Mouse (Mus musculus): ENCODE measurements around the gene Bean1.
A peak's percentile ranks its signal among the peaks of the same experiment; 100 is the strongest.

Gene Bean1

DNA sequence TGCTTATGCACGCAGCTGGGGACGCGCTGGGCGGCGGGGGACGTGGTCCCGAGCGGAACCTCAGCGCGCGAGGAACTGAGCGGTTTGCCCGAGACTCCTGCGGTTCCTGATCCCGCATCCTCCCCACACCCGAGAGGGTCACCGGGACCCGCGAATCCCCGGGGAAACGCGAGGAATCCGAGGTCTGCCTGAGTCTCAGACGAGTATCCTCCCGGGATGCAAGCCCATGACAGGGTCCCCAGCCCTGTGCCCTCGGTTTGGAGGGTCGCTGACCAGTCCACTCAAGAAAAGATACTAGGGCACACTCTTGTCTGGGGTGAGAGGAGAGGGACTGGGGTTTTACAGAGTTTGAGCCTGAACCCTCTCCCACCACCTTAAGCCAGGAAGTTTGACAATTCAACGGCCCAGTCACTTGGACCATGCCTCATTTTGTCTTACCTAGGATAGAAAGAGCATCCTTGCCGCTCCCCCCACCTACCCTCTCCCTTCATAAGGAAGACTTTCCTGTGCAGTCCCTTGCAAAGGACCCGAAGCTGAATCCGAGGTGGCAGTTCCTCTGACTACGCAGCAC lies 893 bp downstream of the Bean1 start:
- no peak for DNase-seq (ENCODE audit: low spot score)

DNA sequence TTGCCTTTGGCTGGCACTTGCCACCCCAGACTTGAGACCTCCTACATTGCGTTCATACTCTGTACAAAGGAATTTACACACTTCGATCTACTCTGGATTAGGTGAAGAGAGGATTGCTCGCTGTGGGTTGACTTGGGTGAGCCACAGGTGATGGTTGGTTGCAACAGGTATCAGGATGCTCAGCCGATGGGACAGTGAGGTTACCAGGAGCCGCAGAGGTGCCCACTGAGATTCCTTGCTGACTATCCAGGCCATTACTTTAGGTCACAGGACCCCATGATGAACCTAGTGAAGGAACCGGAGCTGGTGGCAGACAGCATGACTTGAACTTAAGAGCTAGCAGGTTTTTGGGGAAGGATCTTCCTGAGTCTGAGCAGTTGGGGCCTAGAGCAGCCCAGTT lies 2.2 kb downstream of the Bean1 start:
- no peak for DNase-seq (ENCODE audit: low spot score)

DNA sequence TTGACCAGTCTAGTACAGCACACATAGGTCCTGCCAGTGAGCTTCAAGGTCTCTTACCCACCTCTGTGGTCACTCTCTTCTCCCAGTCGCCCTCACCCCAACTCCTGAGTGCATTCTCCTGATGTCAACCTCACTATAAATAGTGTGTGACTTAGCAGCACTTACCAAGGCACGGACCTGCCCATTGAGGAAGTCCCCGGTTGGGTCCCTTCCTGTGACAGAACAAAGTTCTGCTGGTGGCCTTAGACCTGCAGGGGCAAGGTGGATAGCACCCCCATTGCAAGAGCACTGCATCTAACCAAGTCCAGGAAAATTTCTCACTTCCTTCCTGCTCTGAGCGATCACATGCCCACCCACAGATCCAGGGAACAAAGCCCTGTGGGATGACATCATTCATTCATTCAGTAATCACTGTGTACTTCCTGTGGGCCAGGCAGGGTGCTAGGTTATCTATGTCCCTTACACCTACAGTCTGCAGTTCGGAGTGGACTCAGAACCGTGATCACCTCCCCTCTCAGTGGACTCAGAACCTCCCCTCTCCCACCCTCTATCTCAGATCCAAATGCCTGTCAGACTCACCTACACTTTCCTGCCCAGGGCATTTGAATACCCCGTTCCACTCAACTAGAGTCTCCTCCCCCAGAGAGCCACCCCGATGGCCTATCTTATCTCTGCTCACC lies 5.7 kb downstream of the Bean1 start:
- DNase-seq (ENCODE audit: low spot score), result no peak

DNA sequence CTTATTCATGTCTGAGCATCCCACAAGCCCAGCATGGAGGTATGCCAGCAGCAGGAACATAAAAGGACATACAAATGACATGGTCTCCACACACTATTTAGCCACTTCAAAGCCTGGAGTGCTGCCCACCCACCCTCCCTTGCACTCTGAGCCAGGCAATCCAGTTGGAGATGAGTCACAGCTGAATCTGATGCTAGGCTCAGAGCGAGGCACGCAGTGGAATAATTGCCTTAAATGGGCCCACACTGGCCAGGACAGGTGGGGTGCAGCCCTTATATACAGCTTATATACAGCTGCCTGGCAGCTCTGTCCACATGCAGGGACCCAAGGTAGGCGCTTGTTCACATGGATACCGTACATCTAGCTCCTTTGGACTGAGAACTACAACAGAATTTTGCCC lies 6.8 kb downstream of the Bean1 start:
- DNase-seq (ENCODE audit: low spot score), result no peak

DNA sequence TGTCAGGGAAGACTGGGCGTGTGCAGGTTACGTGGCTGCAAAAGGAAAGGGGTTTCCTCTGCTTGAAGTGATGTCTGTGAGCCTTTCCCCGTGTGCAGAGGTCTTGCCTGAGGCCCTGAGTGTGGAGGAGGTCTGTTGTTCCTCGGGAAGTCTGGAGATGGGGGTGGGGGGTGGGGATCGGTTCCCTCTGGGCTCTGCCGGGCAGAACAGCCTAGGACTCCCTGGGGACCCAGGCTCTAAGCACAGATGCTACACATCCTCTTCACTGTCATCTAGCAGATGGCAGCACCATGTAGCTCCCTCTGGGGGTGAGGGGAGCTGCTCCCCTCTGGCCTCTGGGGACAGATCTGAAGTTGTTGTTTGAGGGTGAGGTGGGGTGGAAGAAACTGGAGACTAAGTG lies 14.7 kb downstream of the Bean1 start:
- DNase-seq (ENCODE audit: low spot score), result no peak

DNA sequence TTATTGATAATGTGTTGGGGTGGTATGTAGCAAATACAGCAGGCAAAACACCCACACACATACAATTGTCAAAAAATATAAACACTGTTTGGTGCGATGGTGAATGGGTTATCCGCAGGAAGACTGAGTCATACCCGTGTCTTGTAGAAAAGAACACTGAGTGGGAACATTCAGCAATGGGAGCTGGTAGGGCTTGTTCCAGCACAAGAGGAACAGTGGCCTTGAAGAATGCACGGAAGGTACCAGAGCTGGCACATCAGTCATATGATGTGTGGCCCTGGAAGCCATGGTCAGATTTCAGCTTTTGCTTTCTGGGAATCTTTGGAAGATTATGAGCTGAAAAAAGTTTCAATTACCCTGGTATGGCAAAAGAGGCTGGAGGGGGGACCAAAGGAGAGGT lies 16.6 kb downstream of the Bean1 start:
- DNase-seq (ENCODE audit: low spot score), result no peak

DNA sequence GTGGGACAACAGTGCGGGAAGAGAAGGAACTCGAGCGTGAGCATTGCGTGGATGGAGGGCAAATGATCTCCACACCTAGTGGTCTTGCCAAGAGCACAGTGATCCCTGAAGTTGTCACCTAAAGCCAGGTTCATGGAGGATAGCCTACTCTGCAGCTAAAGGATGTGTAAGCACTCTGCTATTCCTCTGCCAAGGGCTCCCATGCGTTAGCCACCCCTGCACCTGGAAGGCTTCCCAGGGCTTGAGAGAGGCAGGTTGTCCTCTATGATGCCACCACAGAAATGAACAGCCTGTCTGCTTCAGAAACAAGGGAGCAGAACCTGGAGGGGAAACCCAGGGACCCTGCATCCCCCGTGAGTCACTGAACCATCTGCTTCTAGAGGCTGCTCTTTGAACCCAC lies 17.4 kb downstream of the Bean1 start:
- DNase-seq (ENCODE audit: low spot score), result no peak

DNA sequence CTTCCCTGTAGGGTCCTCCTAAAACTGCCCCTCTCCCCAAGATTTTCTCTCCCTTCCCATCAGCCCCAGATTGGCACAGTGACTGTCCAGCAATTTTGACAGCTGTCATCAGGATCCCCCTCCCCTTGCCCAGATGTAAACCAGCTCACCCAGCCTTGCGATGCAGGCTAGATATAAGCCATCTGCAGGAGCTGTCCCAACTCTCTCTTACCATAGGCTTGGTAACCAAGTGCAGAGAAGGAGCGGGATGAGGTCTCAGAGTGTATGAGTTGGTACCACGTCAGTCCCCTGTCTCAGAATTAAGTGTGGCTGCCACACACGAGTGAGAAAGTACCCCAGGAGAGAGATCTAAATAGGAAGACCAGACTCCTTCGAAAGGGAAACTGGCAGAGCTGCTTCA lies 18.2 kb downstream of the Bean1 start:
- DNase-seq (ENCODE audit: low spot score), result no peak

DNA sequence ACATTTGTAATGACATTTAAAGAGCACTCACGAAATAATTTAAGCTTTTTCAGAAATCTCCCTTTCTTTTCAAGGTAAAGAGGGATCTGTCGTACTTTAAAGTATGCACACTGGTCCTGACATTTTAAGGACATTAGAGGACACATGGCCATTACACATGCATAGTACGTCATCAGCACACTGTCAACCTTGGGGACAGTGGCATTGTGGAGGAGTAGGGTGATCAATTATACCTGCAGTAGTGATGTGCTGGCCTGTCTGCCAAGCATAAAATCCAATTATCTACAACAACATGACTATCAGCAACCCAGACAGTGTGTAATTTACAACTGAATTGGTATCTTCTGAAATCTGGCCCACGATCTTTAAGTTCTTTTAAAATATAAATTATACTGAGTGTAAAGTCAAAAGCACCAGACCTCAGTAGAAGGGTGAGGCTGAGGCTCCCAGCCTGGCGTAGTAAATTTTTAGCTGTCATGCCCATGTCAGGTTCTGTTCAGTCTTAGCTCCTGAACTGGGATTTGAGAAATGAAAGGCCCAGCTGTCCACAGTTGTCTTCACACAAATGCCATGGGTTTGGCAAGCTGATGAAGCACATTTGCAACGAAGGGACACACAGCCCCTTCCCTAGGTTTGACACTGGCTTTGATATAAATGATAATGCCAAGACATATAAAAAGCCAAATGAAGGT lies 20.7 kb downstream of the Bean1 start:
- DNase-seq (ENCODE audit: low spot score), result no peak

DNA sequence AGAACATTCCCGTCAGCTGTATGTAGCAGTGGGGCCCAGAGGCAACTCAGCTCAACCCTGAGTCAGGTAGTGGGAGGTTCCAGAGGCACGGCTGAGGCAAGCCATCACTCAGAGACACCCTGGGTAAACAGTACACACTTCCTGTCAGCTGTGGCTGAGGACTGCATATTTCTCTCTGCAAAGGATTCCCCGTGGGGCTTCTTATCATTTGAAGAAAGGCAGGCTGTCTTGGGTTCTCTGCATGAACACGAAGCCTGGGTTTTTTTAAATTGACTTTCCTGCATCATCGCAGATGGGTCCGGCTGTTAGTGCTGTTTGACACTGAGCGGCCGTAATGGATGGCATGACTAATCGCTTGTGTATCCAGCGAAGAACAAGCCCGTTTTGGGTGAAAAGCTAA lies 21.3 kb downstream of the Bean1 start:
- peak; percentile 30 for DNase-seq (ENCODE audit: low spot score)

DNA sequence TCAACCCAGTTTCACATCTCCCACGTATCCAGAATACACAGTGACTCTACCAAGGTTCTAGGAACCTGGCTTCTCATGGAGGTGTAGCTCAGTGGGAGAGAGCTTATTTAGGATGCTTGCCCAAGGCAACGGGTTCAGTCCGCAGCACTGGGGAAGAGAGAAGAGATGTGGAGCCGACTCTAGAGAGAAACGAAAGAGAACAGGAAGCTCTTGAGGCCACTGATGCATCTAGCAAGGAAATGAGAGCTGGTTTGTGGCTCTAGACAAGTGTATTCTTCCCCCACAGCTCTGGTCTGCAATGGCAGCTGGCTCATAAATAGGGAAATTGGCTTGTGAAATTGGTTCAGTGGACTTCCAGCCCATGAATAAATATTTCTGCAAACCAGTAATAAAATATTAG lies 29.6 kb downstream of the Bean1 start:
- DNase-seq (ENCODE audit: low spot score), result no peak

DNA sequence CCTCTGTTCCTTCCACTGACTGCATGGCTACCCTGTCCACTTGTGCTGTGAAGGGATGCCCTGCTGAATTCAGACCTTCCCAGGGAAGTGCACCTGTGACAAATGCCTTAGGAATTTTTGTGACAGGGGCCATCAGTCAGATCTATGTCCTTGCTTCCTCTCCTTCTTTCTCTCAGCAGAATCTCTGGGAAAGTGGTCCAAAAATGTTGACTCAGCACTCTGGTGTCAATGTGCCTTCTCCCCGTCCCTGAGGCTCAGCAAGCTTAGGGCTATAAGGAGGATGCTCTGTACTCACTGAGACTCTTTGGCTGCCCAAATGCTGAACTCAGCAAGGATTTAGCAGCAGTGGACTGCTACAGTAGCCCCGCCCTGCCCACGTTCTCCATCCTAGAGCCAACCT lies 31.4 kb downstream of the Bean1 start:
- DNase-seq (ENCODE audit: low spot score), result no peak

DNA sequence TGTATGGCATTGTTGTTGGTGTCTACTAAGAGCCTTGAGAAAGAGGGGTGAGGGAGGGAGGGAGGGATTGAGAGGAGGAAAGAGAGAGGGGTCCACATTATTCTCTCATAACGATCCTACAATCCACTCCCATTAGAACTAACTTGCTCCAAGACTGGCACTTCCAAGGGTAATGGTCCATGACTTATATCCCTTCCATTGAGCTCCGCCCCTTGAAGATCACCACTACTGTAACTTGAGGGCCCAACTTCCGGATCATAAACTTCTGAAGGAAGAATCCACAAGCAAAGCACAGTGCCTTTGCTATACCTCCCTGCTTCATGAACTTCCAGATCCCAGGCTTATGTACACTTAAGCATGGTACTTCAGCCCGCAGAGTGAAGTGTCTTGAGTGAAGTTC lies 32.1 kb downstream of the Bean1 start:
- no peak for DNase-seq (ENCODE audit: low spot score)

DNA sequence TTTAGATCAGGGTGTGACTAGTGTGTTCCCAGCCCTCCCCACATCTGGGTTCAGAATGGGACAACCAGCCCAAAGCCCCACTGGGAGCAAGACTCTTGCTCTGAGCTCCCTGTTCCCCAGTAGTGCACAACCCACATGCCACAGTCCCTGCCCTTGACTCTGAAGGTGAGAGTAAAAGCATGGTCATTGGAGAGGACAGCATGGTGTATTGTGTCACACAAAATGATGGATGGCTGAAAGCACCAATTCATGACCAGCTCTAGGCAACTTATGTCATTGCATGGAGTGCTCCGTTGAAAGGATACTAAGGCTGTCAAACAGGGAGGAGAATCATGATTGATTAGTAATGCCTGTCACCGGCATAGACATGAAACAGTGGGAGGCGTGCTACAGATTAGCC lies 35.0 kb downstream of the Bean1 start:
- no peak for DNase-seq (ENCODE audit: low spot score)

DNA sequence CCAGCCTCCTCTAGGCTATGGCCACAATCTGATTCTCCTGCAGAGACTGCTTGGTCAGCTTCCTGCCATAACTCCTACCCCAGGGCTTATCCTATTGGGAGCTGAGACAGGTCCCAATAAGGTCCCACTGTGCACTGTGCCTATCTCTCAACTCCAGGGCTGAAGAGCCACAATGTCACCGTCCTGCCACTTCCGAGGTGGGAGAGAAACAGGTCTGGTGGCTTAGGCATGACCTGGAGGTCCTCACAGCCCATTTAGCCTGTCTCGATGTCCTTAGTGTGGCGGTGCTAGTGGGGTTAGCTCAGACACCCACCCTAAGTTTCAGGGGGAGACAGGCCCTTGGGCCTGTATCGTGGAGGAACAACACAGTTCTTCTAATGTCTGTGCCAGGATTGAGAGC lies 47.4 kb downstream of the Bean1 start:
- no peak for DNase-seq (ENCODE audit: low spot score)

DNA sequence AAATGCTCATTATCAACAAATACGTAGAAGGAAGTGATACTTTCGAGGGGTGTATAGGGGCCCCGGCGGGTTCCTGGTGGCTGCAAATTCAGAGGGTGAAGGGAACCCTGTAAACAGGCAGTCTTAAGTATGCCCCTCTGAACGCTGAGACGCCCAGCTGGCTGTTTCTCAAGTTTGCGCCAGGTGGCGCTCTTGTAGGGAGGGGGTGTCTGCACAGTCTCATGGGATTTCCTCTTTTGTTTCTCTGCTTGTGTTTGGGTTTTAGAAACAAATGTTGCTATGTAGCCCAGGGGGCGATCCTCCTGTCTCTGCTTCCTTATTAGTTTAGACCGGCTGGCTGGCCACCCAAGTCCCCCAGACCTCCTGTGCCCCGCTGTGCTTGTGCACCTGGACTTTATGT lies 48.8 kb downstream of the Bean1 start:
- no peak for DNase-seq (ENCODE audit: low spot score)

DNA sequence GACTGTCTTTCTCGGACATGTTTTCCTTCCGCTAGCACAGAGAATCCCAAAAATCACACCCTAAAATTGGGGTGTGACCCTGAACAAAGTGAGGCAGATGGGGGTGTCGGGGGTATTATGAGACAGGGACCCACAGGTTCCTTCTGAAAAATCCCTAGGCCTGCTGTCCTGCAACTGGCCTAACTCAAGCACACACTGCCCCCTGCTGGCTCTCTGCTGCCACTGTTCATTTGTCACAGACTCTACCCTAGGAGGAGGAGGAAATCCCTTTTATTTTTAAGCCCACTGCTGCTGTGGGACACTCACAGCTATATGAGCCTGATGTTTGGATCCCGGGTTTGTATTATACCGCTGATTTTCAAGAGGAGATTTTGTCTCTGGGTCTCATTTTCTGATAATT lies 49.6 kb downstream of the Bean1 start:
- DNase-seq (ENCODE audit: low spot score), result peak; percentile 42

DNA sequence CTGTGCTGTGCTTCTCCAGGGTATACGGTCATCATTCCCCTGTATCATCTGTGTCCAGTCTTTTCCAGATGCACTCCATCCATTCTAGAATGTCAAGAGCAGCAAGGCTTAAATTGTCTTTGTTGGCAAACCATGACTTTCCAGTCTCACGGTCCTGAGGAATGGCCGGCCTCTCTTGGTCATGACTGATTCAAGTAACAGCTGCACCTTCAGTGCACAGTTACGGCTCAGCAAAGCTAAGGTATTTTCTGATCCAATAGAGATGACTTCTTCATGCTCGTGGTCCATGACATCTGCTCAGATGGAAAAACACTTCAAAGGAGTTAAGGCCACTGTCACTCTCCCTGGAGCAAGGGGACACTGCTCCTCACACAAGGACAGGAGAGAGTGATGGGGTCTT lies 56.8 kb downstream of the Bean1 start:
- DNase-seq (ENCODE audit: low spot score), result no peak

DNA sequence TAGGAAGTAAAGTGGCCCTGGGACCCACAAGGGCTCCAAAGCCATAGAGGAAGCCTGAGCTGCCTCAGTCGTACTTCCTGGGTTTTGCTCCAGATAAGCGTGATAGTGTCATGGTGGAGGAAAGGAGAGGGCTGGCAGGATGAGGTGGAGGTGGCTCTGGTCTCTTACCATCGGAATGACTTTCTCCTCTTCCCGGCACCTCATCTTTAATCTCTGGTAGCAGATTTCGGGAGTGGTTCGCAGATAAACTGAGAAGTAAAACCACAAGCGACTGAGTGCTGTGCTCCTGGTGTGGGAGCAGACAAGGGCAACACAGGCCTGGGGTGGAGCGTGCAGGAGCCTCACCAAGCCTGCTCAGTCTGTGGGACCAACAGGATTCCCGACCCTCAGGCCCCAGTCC lies 60.1 kb downstream of the Bean1 start:
- no peak for DNase-seq (ENCODE audit: low spot score)

DNA sequence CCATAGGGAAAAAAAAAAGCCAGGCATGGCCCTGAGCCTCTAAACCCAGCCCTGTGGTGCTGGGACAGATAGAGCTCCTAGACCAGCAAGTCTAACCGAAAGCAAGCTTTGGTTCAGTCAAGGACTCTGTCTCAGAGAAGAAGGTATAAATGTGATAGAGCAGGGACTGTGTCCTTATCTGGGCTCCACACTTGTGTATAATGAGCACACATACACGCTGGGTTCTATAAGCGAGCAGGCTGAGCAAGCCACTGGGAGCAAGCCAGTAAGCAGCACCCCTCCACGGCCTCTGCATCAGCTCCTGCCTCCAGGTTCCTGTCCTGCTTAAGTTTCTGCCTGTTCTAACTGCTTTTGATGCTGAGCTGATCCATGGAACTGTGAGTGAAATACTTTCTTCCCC lies 61.8 kb downstream of the Bean1 start:
- DNase-seq (ENCODE audit: low spot score), result no peak

DNA sequence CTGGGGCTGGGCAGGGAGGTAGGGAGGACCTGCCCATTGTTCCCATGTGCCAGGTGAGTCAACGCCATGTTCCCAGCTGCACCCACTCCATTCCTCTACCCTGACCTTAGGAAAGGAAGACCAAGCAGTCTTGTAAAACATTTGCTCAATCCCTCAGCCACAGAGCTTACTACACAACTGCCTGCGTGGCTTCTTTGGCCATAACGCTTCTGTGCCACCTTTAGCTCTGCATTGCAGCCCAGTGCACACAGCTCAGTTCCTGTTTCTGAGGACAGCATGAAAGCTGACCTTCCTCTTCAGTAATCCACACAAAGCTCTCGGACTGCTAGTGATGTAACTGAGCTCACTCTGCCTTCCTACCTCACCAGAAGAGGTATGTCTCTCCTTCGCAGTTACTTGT lies 62.7 kb downstream of the Bean1 start:
- DNase-seq (ENCODE audit: low spot score), result no peak

DNA sequence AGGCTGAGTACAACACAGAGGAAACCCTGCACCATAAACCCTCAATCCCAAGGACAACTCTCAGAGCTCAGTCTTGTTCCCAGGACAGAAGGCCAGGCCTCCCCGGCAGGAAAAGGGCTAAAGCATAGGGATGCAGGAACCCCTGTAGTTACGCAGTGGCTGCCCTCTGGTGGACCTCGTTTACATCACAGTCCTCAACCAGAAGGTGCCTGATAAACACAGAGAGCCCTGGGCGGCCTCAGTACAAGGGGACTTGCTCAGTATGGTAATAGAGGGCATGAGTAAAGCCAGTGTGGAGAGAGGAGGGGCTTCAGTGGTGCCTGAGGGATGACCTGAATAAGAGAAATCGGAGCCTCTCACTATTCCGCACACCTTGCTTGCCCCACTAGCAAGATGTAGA lies 64.3 kb downstream of the Bean1 start:
- DNase-seq (ENCODE audit: low spot score), result no peak

DNA sequence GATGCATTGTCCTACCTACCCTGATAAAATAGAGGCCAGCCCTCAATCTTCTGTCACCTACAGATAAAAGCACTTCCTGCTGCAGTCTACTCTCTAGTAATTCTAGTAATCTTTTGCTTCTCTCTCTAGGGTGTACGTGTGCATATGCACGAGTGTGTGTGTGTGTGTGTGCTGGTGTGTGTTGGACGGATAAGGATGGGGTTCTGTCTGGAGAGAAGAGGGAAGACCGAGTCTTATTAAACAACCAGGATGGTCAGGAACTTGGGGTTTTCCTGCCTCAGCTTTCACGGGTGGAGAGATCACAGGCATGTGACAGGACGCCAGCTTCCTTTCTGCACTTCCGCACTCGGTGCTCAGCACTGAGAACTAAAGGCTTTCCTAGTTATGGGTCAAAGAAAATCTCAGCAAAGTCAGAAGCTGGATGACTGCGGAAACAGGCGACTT lies 69.2 kb downstream of the Bean1 start:
- no peak for DNase-seq (ENCODE audit: low spot score)
